Mouse (Mus musculus): ENCODE measurements around the gene Mov10. TPM values are rescaled to one million over a fixed set of nuclear protein-coding genes. Genes with fewer than 3 reads are reported as not detected.
"Not testable (repeated sequence)": the region's sequence is repeated elsewhere in the genome, so short reads cannot be mapped to it uniquely, and the experiment has no call there.

Gene Mov10
- total and polyA plus RNA-seq, 3 experiments, result 7.2 to 31.9 (median 18.4) TPM

GRCm38 (mm10) chr3:104815346-104815745, 3.0 kb downstream of the Mov10 start:
- TF ChIP-seq POLR2AphosphoS2 (IDR thresholded peaks at IDR 0.05; ENCODE audit: low read depth, low read length) (no peak), CTCF (conservative IDR thresholded peaks at IDR 0.05 in 1 of 2, IDR thresholded peaks at IDR 0.05 in 1 of 2; ENCODE audit: low read depth in 2 of 2, low read length in 2 of 2) (no peak), CHD1 (IDR thresholded peaks at IDR 0.05; ENCODE audit: low read depth, low read length) (no peak), IRF4 (IDR thresholded peaks at IDR 0.05; ENCODE audit: low read depth, low read length) (no peak), USF2 (conservative IDR thresholded peaks at IDR 0.05; ENCODE audit: low read depth, low read length) (no peak), JUND (conservative IDR thresholded peaks at IDR 0.05; ENCODE audit: low read depth, low read length) (no peak), CHD2 (IDR thresholded peaks at IDR 0.05; ENCODE audit: low read length) (no peak), TBP (conservative IDR thresholded peaks at IDR 0.05; ENCODE audit: low read depth, low read length) (no peak), RAD21 (IDR thresholded peaks at IDR 0.05; ENCODE audit: low read depth, low read length) (no peak), MXI1 (IDR thresholded peaks at IDR 0.05; ENCODE audit: low read depth, low read length) (no peak), NRF1 (IDR thresholded peaks at IDR 0.05; ENCODE audit: low read depth, low read length) (no peak), MEF2A (IDR thresholded peaks at IDR 0.05; ENCODE audit: borderline replicate concordance, low read depth, low read length) (no peak), MAZ (IDR thresholded peaks at IDR 0.05; ENCODE audit: low read depth, low read length) (no peak), TCF12 (IDR thresholded peaks at IDR 0.05; ENCODE audit: low read depth, low read length) (no peak), EP300 (IDR thresholded peaks at IDR 0.05; ENCODE audit: low read length) (no peak), SMC3 (IDR thresholded peaks at IDR 0.05; ENCODE audit: low read depth, low read length) (no peak), MAX (IDR thresholded peaks at IDR 0.05; ENCODE audit: low read length) (no peak), POLR2A (IDR thresholded peaks at IDR 0.05; ENCODE audit: low read depth, low read length) (no peak), ZKSCAN1 (IDR thresholded peaks at IDR 0.05; ENCODE audit: borderline replicate concordance, low read depth, low read length) (no peak), RCOR1 (conservative IDR thresholded peaks at IDR 0.05; ENCODE audit: low read depth, low read length) (no peak)
- in situ Hi-C loops (cut with MboI; ENCODE audit: low pct_ligation_motif_present, low pct_unique_long_range_greater_than_20kb, low sequenced_read_pairs) (no loop called here), dilution Hi-C loops (cut with MboI; ENCODE audit: extremely low pct_ligation_motif_present, extremely low pct_unique_long_range_greater_than_20kb, low sequenced_read_pairs) (no loop called here)
- Histone ChIP-seq H3K9ac (ENCODE audit: insufficient read depth, low read depth) (no peak overlapping the region), H3K27me3 (replicated peaks) (no peaks in the 10 kb centered on the region), H3K36me3 (replicated peaks in 1 of 2; ENCODE audit: control insufficient read depth in 1 of 2, insufficient read depth in 1 of 2, low read length in 1 of 2) (peaks cover 0 to 12% of the 10 kb centered on the region in 2 experiments), H3K27ac (ENCODE audit: insufficient read depth, low read depth) (no peak overlapping the region), H3K4me1 (ENCODE audit: control insufficient read depth in 1 of 2, insufficient read depth in 2 of 2) (peaks cover 14 to 50% of the 10 kb centered on the region in 2 experiments), H3K9me3 (replicated peaks; ENCODE audit: low read length) (no peaks in the 10 kb centered on the region), H3K4me2 (ENCODE audit: insufficient read depth, low read depth, poor library complexity, severe bottlenecking) (no peak overlapping the region), H3K79me2 (replicated peaks; ENCODE audit: control insufficient read depth, extremely low read depth, insufficient read depth, poor library complexity, severe bottlenecking) (no peaks in the 10 kb centered on the region), H3K4me3 (replicated peaks in 1 of 3; ENCODE audit: low read depth in 2 of 3, low read length in 2 of 3, poor library complexity in 1 of 3) (no peak overlapping the region)
- DNase-seq (ENCODE audit: extremely low read depth), result no peak

- dilution Hi-C loops (cut with MboI; ENCODE audit: extremely low pct_ligation_motif_present, extremely low pct_unique_long_range_greater_than_20kb, low sequenced_read_pairs), result no loop called here
- Histone ChIP-seq H3K36me3 (replicated peaks in 1 of 2; ENCODE audit: control insufficient read depth in 1 of 2, insufficient read depth in 1 of 2, low read length in 1 of 2) (peaks cover 0 to 11% of the 10 kb centered on the region in 2 experiments), H3K9ac (ENCODE audit: insufficient read depth, low read depth) (no peak overlapping the region), H3K4me1 (ENCODE audit: control insufficient read depth in 1 of 2, insufficient read depth in 2 of 2) (peaks cover 14 to 45% of the 10 kb centered on the region in 2 experiments), H3K4me3 (replicated peaks in 1 of 3; ENCODE audit: low read depth in 2 of 3, low read length in 2 of 3, poor library complexity in 1 of 3) (no peak overlapping the region), H3K9me3 (replicated peaks; ENCODE audit: low read length) (no peaks in the 10 kb centered on the region), H3K79me2 (replicated peaks; ENCODE audit: control insufficient read depth, extremely low read depth, insufficient read depth, poor library complexity, severe bottlenecking) (no peaks in the 10 kb centered on the region), H3K27ac (ENCODE audit: insufficient read depth, low read depth) (no peak overlapping the region), H3K4me2 (ENCODE audit: insufficient read depth, low read depth, poor library complexity, severe bottlenecking) (no peak overlapping the region), H3K27me3 (replicated peaks) (no peaks in the 10 kb centered on the region)
- TF ChIP-seq SIN3A (IDR thresholded peaks at IDR 0.05; ENCODE audit: low read length) (no peak), BHLHE40 (IDR thresholded peaks at IDR 0.05; ENCODE audit: low read depth, low read length) (no peak), USF2 (conservative IDR thresholded peaks at IDR 0.05; ENCODE audit: low read depth, low read length) (no peak), E2F4 (IDR thresholded peaks at IDR 0.05; ENCODE audit: insufficient replicate concordance, low read depth, low read length) (no peak), USF1 (IDR thresholded peaks at IDR 0.05; ENCODE audit: low read depth, low read length) (no peak), ETS1 (conservative IDR thresholded peaks at IDR 0.05; ENCODE audit: low read depth, low read length) (no peak), ELF1 (IDR thresholded peaks at IDR 0.05; ENCODE audit: low read depth, low read length) (no peak)
- in situ Hi-C loops (cut with MboI; ENCODE audit: low pct_ligation_motif_present, low pct_unique_long_range_greater_than_20kb, low sequenced_read_pairs), result no loop called here
- DNase-seq (ENCODE audit: extremely low read depth), result no peak
These were observed 3.6 kb downstream of the Mov10 start for GRCm38 (mm10) chr3:104814746-104815145.

DNA sequence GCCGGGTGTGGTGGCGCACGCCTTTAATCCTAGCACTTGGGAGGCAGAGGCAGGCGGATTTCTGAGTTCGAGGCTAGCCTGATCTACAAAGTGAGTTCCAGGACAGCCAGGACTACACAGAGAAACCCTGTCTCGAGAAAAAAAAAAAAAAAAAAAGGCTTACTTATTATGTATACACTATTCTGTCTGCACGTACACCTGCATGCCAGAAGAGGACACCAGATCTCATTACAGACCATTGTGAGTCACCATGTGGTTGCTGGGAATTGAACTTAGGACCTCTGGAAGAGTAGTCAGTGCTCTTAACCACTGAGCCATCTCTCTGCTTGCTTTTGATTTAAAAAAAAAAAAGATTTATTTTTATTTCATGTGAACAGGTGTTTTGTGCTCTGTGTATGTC, 5.1 kb downstream of the Mov10 start:
- H3K4me2 ChIP-seq (ENCODE audit: insufficient read depth, low read depth, poor library complexity, severe bottlenecking); H3K27me3 ChIP-seq (replicated peaks); H3K9ac ChIP-seq (ENCODE audit: insufficient read depth, low read depth); in situ Hi-C loops (cut with MboI; ENCODE audit: low pct_ligation_motif_present, low pct_unique_long_range_greater_than_20kb, low sequenced_read_pairs); H3K9me3 ChIP-seq (replicated peaks; ENCODE audit: low read length); DNase-seq (ENCODE audit: extremely low read depth); H3K4me3 ChIP-seq (replicated peaks in 1 of 3; ENCODE audit: low read depth in 2 of 3, low read length in 2 of 3, poor library complexity in 1 of 3); H3K27ac ChIP-seq (ENCODE audit: insufficient read depth, low read depth); dilution Hi-C loops (cut with MboI; ENCODE audit: extremely low pct_ligation_motif_present, extremely low pct_unique_long_range_greater_than_20kb, low sequenced_read_pairs); H3K79me2 ChIP-seq (replicated peaks; ENCODE audit: control insufficient read depth, extremely low read depth, insufficient read depth, poor library complexity, severe bottlenecking): not testable (repeated sequence)
- Histone ChIP-seq H3K36me3 (replicated peaks in 1 of 2; ENCODE audit: control insufficient read depth in 1 of 2, insufficient read depth in 1 of 2, low read length in 1 of 2) (peaks cover 0 to 11% of the 10 kb centered on the region in 2 experiments), H3K4me1 (ENCODE audit: control insufficient read depth in 1 of 2, insufficient read depth in 2 of 2) (peaks cover 14 to 32% of the 10 kb centered on the region in 2 experiments)
